Mouse (Mus musculus): ENCODE measurements around the gene Ceacam14. TPM values are rescaled to one million over a fixed set of nuclear protein-coding genes. Genes with fewer than 3 reads are reported as not detected.

Ceacam14 gene
- not detected for total RNA-seq (2021)
- long read RNA-seq, experiment 1, result 0 reads
- long read RNA-seq, experiment 2, result 0 reads

- DNase-seq (ENCODE audit: low spot score in 2 of 2), result no peak
Measured at GRCm38 (mm10) chr7:17812333-17812732, at the start of gene Ceacam14. TSS of gene Ceacam14 (plus strand) at chr7:17812633.

Other genes starting within 250 kb of the Ceacam14 start
- gene Ceacam5, start 99.4 kb upstream of the Ceacam14 start, total RNA-seq (2021), result not detected
- gene Gm5155, start 59.1 kb downstream of the Ceacam14 start, total RNA-seq (2021), result not detected
- gene Ceacam11, start 159.5 kb downstream of the Ceacam14 start, total RNA-seq (2021), result not detected
- not detected for gene Ceacam13, start 197.3 kb downstream of the Ceacam14 start, total RNA-seq (2021)